Mouse (Mus musculus): Measurements from ENCODE around the gene Mrgpra1.
"Not testable (repeated sequence)": the region's sequence is repeated elsewhere in the genome, so short reads cannot be mapped to it uniquely, and the experiment has no call there.

The Mrgpra1 gene

DNA sequence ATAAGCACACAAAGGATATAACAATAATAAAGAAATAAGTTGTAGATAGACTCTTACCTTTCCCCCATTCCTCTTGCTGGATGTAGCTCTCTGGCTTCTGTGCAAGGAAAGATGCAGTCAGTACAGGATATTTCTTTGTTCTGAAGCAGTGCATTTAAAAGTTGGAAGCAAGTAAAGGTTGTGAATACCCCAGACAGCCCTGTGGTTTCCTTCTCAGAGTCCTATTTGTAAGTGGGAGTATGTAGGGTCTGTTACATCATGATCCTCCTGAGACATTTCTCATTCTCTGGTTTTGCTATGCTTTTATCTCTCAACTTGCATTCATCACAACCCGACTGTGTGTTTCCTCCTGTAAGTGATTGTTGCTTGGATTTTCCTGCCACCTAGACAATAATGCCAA, at the start of gene Mrgpra1:
Mrgpra1 (minus strand) TSS at position 101 of the 400 bp plus-strand sequence.
- DNase-seq, result no peak

DNA sequence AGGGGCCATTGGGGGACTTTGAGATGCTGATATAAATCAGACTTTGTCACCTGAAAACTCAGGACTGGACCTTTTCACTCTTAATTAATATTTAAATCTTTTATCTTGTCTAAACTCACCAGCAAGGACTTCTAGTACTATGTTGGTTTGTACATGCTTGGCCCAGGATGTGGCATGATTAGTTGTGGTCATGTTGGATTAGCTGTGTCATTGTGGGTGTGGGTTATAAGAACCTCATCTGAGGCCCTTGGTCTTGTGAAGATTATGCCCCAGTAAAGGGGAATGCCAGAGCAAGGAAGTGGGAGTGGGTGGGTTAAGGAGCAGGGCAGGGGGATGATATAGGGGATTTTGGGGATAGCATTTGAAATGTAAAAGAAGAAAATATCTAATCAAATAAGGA, 47.1 kb upstream of the Mrgpra1 start:
- DNase-seq, result no peak

DNA sequence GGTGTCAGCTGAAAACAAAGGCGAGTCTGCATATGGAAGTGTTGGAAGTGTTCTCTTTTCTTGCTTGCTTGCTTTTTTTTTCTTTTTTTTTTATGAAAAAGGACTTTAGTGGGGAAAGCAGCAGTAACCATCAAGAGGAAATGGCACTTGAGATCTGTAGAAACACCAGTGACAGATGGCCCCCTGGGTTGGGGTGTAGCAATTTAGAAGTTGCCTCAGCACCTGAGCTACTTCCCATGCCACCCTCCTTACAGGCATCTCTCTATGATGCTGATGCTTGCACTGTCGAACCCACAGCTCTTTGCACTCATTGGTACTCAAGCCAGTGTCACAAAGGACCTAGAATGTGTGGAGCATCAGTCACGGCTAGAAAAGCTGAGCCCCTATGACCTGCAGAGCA, 5.6 kb downstream of the Mrgpra1 start:
- DNase-seq, result no peak

DNA sequence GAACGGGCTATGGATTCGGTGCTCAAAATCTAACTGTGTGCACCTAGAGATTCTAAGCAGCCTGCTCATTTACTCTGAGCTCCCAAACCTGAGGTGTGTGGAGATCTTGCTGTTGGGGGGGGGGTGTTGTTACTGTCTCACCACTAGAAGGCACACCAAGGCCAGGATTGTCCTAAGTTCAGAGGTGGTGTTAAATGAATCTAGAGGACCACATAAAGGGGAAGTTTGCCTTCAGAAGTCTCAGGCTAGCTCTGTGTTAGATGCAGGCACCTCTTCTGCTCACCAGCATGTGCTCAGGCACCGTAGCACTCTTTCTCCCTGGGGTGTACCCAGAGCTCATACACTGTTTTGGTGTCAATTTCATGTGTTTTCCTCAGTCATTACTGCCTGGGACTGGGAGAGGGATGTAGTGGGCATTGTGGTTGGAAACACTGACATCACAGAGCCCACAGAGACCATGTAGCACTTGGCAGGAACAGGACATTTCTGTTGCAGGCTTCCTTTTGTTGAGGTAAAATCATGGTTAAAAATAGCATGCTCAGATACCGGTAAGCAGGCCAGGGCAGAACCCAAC, 8.0 kb downstream of the Mrgpra1 start:
- no peak for DNase-seq

DNA sequence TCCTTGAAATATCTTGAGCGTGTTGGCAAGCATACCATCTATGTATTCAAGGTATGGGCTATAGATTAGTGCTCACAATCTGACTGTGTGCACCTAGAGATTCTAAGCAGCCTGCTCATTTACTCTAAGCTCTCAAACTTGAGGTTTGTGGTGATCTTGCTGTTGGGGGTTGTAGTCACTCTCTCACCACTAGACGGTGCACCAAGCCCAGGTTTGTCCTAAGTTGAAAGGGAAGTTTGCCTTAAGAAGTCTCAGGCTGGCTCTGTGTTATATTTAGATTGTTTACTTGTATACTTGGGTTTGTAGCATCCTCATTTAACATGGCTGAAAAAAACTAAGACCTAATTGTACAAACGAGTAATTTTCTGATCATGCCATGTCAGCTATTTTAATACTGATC, 12.2 kb downstream of the Mrgpra1 start:
- DNase-seq, result not testable (repeated sequence)

DNA sequence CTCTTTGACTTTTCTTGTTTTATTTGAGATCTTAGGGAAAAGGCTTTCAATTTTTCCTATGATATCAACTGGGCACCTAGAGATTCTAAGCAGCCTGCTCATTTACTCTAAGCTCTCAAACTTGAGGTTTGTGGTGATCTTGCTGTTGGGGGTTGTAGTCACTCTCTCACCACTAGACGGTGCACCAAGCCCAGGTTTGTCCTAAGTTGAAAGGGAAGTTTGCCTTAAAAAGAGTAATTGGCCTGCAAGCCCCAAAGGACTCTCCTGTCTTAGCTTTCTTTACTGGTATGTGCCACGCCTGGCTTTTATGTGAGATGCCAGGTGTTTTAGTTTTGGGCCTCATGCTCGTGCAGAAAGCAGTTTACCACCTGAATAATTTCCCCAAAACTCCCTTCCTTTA, 12.7 kb downstream of the Mrgpra1 start:
- not testable (repeated sequence) for DNase-seq

DNA sequence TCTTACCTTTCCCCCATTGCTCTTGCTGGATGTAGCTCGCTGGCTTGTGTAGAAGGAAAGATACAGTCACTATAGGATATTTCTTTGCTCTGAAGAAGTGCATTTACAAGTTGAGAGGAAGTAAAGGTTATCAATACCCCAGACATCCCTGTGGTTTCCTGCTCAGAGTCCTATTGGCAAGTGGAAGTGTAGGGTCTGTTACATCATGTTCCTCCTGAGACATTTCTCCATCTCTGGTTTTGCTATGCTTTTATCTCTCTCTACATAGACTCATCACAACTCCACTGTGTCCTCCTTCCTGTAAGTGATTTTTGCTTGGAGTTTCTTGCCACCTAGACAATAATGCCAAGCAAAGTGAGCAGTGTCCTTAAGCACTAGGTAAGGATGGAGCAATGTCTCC, 35.7 kb downstream of the Mrgpra1 start:
- DNase-seq, result no peak

DNA sequence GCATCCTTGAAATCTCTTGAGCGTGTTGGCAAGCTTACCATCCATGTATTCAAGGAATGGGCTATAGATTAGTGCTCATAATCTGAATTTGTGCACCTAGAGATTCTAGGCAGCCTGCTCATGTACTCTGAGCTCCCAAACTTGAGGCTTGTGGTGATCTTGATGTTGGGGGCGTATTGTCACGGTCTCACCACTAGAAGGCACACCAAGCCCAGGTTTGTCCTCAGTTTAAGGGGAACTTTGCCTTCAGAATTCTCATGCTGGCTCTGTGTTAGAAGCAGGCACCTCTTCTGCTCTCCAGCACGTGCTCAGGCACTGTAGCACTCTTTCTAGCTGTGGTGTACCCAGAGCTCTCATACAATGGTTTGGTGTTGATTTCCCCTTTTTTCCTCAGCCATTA, 41.8 kb downstream of the Mrgpra1 start:
- DNase-seq, result no peak

DNA sequence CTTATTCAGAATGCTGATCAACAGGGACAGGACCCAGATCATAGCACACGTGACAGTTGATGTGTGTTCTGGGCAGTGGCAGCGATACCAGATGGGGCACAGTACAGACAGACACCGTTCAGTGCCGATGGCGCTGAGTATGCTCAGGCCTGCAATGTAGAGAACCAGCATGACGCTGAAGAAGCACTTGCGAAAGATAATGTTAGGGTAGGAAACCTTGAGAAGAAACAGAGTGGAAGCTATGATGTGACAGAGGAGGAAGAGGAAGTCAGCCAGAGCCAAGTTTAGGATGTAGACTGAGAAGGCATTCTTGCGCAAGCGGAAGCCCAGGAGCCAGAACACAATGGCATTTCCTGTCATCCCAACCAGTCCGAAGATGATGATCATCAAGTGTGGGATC, 44.2 kb downstream of the Mrgpra1 start:
- no peak for DNase-seq

DNA sequence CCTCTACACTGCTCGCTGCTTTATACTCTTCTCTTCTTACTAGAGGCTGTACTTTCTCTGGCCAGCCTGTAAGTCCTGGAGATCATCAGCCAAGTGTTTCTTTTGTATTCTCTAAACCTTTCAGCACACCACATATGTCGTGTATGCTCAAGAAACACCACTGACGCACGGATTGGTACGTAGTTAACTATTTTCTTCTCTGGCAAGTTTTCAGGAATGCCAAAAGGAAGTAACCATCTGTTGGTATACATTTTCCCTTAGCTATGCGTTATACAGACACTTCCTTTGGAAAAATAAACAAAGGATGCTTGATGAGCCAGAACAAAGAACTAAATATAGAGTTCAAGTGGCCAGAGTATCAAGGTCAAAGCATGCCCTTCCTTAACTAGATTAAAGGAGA, 49.4 kb downstream of the Mrgpra1 start:
- not testable (repeated sequence) for DNase-seq

DNA sequence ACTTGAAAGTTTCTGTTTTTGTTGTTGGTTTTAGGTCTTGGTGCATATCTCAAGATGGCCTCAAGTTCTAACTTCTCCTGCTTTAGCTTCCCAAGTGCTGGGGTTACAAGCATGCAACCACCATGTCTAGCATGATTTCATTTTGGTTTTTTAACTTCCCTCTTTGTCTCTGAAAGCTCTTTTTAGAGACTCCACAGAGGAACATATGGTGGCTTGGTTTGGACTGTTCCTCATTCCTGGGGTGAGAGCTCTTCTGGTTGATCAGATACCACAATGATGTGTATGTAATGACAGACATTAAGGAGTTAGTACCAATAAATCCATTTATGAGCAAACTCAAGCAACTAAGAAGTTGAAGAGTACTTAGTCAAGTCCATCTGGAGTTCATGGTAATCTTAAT, 54.4 kb downstream of the Mrgpra1 start:
- not testable (repeated sequence) for DNase-seq

All from kidney, postnatal 10 days (tissue).